Mouse (Mus musculus) kidney, embryonic 14.5 days (tissue): Measurements from ENCODE around the gene Guca2a. TPM values are rescaled to one million over a fixed set of nuclear protein-coding genes. Genes with fewer than 3 reads are reported as not detected.

Source experiments
- ATAC-seq: fragments of 200-750 bp; cut with Nextera tagmentation; 2 replicates; pipeline ENCODE4 v1.8.0; 2017; ENCODE audit warnings: moderate number of reproducible peaks, mild to moderate bottlenecking, moderate TSS enrichment, moderate library complexity; ENCODE audit not compliant: low FRiP score, low TSS enrichment
- H3K27ac ChIP-seq: fragments of 300-500 bp; sonication (generic); 2 replicates; pipeline ENCODE4 v1.5.1; 2014; ENCODE audit warnings: low read depth, mild to moderate bottlenecking, low read length, moderate library complexity, mixed read lengths
- H3K27me3 ChIP-seq: fragments of 300-500 bp; sonication (generic); 2 replicates; pipeline ENCODE4 v1.6.1; 2014; ENCODE audit warnings: mild to moderate bottlenecking, low read length; ENCODE audit not compliant: control insufficient read depth, insufficient read depth
- H3K36me3 ChIP-seq: fragments of 300-500 bp; sonication (generic); 2 replicates; pipeline ENCODE4 v1.6.1; 2014; ENCODE audit warnings: low read length, mixed read lengths; ENCODE audit not compliant: control insufficient read depth, insufficient read depth
- H3K4me1 ChIP-seq: fragments of 300-500 bp; sonication (generic); 2 replicates; pipeline ENCODE4 v1.6.1; 2014; ENCODE audit warnings: low read length, mixed read lengths; ENCODE audit not compliant: control insufficient read depth, insufficient read depth
- H3K4me2 ChIP-seq: fragments of 300-500 bp; sonication (generic); replicated peaks from 2 replicates; pipeline ENCODE4 v1.6.1; 2014; ENCODE audit warnings: low read depth, mild to moderate bottlenecking, low read length
- H3K4me3 ChIP-seq: fragments of 300-500 bp; sonication (generic); 2 replicates; pipeline ENCODE4 v1.5.1; 2014; ENCODE audit warnings: mild to moderate bottlenecking, low read length
- H3K9ac ChIP-seq: fragments of 300-500 bp; sonication (generic); 2 replicates; pipeline ENCODE4 v1.6.1; 2014; ENCODE audit warnings: low read depth, mild to moderate bottlenecking, low read length, moderate library complexity
- H3K9me3 ChIP-seq: fragments of 300-500 bp; sonication (generic); 2 replicates; pipeline ENCODE4 v1.6.1; 2016; ENCODE audit warnings: low read length; ENCODE audit not compliant: control insufficient read depth
- WGBS: fragments of 180-500 bp; shearing (Covaris S2); extraction: QIAGEN DNeasy Blood & Tissue Kit; methylation state at CpG from one replicate; pipeline ENCODE4 v1.1.7; 2014; 5-methylcytosine and 5-hydroxymethylcytosine counted together
- polyA plus RNA-seq: library from polyadenylated mRNA; unstranded; fragments of >200 nt; fragmentation: Nextera tagmentation; extraction: Ambion mirVana; gene quantifications from 2 replicates; pipeline ENCODE4 v1.2.1, GENCODE M21; 2014

The Guca2a gene
- polyA plus RNA-seq = 4.1 and 5.0 TPM in 2 replicates

- no peak within 1 kb of the TSS for H3K4me2 ChIP-seq
- no peaks in the 10 kb centered on the region for H3K4me1 ChIP-seq
- WGBS = 65% methylated on average over 3 of the region's 4 CpGs
- 0 out of 2 replicates have a peak, but pooled peaks cover 3% of the 10 kb centered on the region for H3K36me3 ChIP-seq
- H3K9me3 ChIP-seq = no peaks in the 10 kb centered on the region
- no peak within 1 kb of the TSS for H3K4me3 ChIP-seq
- ATAC-seq = peak; percentile 39; the same call in 1 of the 2 replicates
- H3K27me3 ChIP-seq = no peaks in the 10 kb centered on the region
- no peak within 1 kb of the TSS for H3K9ac ChIP-seq
- H3K27ac ChIP-seq = no peak within 1 kb of the TSS
These were observed at the start of gene Guca2a for GRCm38 (mm10) chr4:119637176-119637845. TSS of gene Guca2a (plus strand) at chr4:119637704.

DNA sequence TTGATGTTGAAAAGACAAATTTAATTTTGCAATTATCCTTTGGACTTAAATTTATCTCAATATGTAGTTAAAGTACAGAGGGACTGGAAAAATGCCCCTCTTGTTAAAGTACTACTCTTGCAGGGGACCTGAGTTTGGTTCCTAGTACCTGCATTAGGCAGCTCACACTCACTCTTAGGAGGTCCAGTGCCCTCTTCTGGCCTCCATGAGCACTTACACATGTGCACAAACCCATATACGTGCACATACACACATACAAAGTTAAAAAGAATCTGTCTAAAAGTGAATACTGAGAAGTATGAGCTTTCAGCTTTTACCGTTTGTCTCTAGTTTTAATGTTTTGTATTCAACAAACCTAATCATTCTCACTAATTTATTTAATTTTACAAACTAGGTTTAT, 49.5 kb upstream of the Guca2a start:
- ATAC-seq = no peak
- Histone ChIP-seq H3K4me3 (no peak overlapping the region), H3K27ac (no peak overlapping the region), H3K36me3 (peaks cover 19% of the 10 kb centered on the region), H3K27me3 (no peaks in the 10 kb centered on the region), H3K4me1 (no peaks in the 10 kb centered on the region), H3K9me3 (no peaks in the 10 kb centered on the region), H3K9ac (no peak overlapping the region), H3K4me2 (no peak overlapping the region)
- WGBS = 96% methylated on average over 2 of the region's 2 CpGs

- no peaks in the 10 kb centered on the region for H3K4me1 ChIP-seq
- no peak overlapping the region for H3K9ac ChIP-seq
- no peak for ATAC-seq
- H3K27me3 ChIP-seq = no peaks in the 10 kb centered on the region
- H3K4me3 ChIP-seq = no peak overlapping the region
- H3K27ac ChIP-seq = no peak overlapping the region
- WGBS = 76% methylated on average over 2 of the region's 2 CpGs
- no peaks in the 10 kb centered on the region for H3K9me3 ChIP-seq
- peaks cover 19% of the 10 kb centered on the region for H3K36me3 ChIP-seq
- H3K4me2 ChIP-seq = no peak overlapping the region
These were observed 48.1 kb upstream of the Guca2a start for GRCm38 (mm10) chr4:119589423-119589822.

GRCm38 (mm10) chr4:119590027-119590426, 47.5 kb upstream of the Guca2a start:
- Histone ChIP-seq H3K27ac (no peak overlapping the region), H3K4me1 (no peaks in the 10 kb centered on the region), H3K4me2 (no peak overlapping the region), H3K27me3 (no peaks in the 10 kb centered on the region), H3K36me3 (peaks cover 19% of the 10 kb centered on the region), H3K9me3 (no peaks in the 10 kb centered on the region), H3K4me3 (no peak overlapping the region), H3K9ac (no peak overlapping the region)
- WGBS = 92% methylated on average over 1 of the region's 1 CpGs
- ATAC-seq = no peak

DNA sequence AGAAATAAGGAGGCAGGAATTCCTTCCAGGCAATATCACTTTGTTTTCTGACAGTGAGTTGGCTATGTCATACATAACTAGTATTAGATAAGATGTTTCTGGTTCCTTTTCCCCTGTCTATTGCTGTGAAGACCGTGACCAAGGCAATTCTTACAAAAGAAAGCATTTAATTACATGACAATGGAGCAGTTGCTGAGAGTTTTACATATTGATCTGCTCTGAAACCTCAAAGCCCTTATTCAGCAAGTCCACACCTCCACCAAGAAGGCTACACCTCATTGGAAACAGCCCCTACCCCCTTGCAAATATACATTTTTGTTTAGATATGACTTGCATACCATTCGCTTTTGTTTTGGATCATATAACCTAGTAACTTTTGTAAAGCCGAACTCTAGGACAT, 45.0 kb upstream of the Guca2a start:
- peaks cover 5% of the 10 kb centered on the region for H3K36me3 ChIP-seq
- 80% methylated on average over 3 of the region's 3 CpGs for WGBS
- no peak overlapping the region for H3K4me2 ChIP-seq
- H3K27me3 ChIP-seq = no peaks in the 10 kb centered on the region
- no peak for ATAC-seq
- H3K27ac ChIP-seq = no peak overlapping the region
- H3K9me3 ChIP-seq = no peaks in the 10 kb centered on the region
- H3K9ac ChIP-seq = no peak overlapping the region
- no peak overlapping the region for H3K4me3 ChIP-seq
- no peaks in the 10 kb centered on the region for H3K4me1 ChIP-seq

GRCm38 (mm10) chr4:119594331-119594730, 43.2 kb upstream of the Guca2a start:
- no peak overlapping the region for H3K9ac ChIP-seq
- H3K9me3 ChIP-seq = no peaks in the 10 kb centered on the region
- 94% methylated on average over 14 of the region's 14 CpGs for WGBS
- H3K4me2 ChIP-seq = no peak overlapping the region
- H3K27ac ChIP-seq = no peak overlapping the region
- no peaks in the 10 kb centered on the region for H3K36me3 ChIP-seq
- no peak overlapping the region for H3K4me3 ChIP-seq
- no peak for ATAC-seq
- no peaks in the 10 kb centered on the region for H3K4me1 ChIP-seq
- no peaks in the 10 kb centered on the region for H3K27me3 ChIP-seq

GRCm38 (mm10) chr4:119599605-119600004, 37.9 kb upstream of the Guca2a start:
- ATAC-seq = no peak

GRCm38 (mm10) chr4:119609488-119609887, 28.0 kb upstream of the Guca2a start:
- peaks cover 5% of the 10 kb centered on the region for H3K36me3 ChIP-seq
- no peak overlapping the region for H3K9ac ChIP-seq
- H3K4me3 ChIP-seq = no peak overlapping the region
- no peaks in the 10 kb centered on the region for H3K27me3 ChIP-seq
- H3K4me1 ChIP-seq = no peaks in the 10 kb centered on the region
- no peaks in the 10 kb centered on the region for H3K9me3 ChIP-seq
- H3K4me2 ChIP-seq = no peak overlapping the region
- no peak overlapping the region for H3K27ac ChIP-seq
- 89% methylated on average over 1 of the region's 1 CpGs for WGBS
- no peak for ATAC-seq

More at GRCm38 (mm10) chr4:119599605-119600004, 37.9 kb upstream of the Guca2a start:
- H3K27me3 ChIP-seq = no peaks in the 10 kb centered on the region
- no peak overlapping the region for H3K4me2 ChIP-seq
- H3K9me3 ChIP-seq = no peaks in the 10 kb centered on the region
- no peak overlapping the region for H3K27ac ChIP-seq
- peaks cover 11% of the 10 kb centered on the region for H3K36me3 ChIP-seq
- H3K9ac ChIP-seq = no peak overlapping the region
- WGBS = 68% methylated on average over 1 of the region's 1 CpGs
- H3K4me1 ChIP-seq = no peaks in the 10 kb centered on the region
- H3K4me3 ChIP-seq = no peak overlapping the region

DNA sequence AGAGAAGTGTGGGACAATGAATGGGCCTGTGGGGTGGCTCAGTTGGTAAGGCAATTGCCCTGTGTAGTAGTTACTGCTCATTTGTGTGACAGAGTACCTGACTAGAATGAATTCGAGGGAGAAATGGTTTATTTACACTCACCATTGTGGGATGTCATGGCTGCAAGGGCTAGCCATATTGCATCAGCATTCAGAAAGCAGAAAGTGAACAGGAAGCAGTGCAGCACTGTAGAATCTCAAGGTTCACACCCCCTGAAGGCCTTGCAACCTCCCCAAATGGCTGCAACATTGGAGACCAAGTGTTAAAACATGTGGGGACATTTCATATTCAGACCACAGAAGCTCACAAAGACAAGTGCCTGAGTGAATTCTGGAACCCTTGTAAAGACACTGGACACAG, 23.4 kb upstream of the Guca2a start:
- Histone ChIP-seq H3K27me3 (no peaks in the 10 kb centered on the region), H3K4me2 (no peak overlapping the region), H3K4me1 (no peaks in the 10 kb centered on the region), H3K9me3 (no peaks in the 10 kb centered on the region), H3K4me3 (no peak overlapping the region), H3K36me3 (peaks cover 8% of the 10 kb centered on the region; the same call in 1 of the 2 replicates), H3K27ac (no peak overlapping the region), H3K9ac (no peak overlapping the region)
- ATAC-seq = no peak
- 72% methylated on average over 1 of the region's 1 CpGs for WGBS
